Mouse (Mus musculus) myocyte (in vitro differentiated cells): Measurements from ENCODE around the gene Cbx8. TPM values are rescaled to one million over a fixed set of nuclear protein-coding genes. Genes with fewer than 3 reads are reported as not detected.

ENCODE experiments used
- H3K27me3 ChIP-seq: one replicate; pipeline ENCODE4 v1.6.1; 2011; ENCODE audit not compliant: control insufficient read depth, insufficient read depth, insufficient read length
- H3K36me3 ChIP-seq: one replicate; pipeline ENCODE4 v1.6.1; 2011; ENCODE audit not compliant: control insufficient read depth, insufficient read depth
- H3K4me2 ChIP-seq: one replicate; pipeline ENCODE4 v1.6.1; 2011; ENCODE audit warnings: low read depth, control low read depth
- H3K4me3 ChIP-seq: one replicate; pipeline ENCODE4 v1.5.1; 2011; ENCODE audit warnings: mild to moderate bottlenecking, control low read depth, moderate library complexity
- H3K79me2 ChIP-seq: one replicate; pipeline ENCODE4 v1.6.1; 2011; ENCODE audit not compliant: control insufficient read depth, insufficient read depth
- H3ac ChIP-seq: one replicate; pipeline ENCODE4 v1.6.1; 2011; ENCODE audit not compliant: control insufficient read depth, insufficient read length
- CEBPB ChIP-seq: IDR thresholded peaks from 2 replicates; pipeline ENCODE4 v1.6.1; 2011; ENCODE audit warnings: mild to moderate bottlenecking, moderate library complexity; ENCODE audit not compliant: poor library complexity, insufficient read depth, severe bottlenecking
- E2F4 ChIP-seq: IDR thresholded peaks from one replicate; pipeline ENCODE4 v1.6.1; 2011; ENCODE audit warnings: mild to moderate bottlenecking, control low read depth, moderate library complexity; ENCODE audit not compliant: insufficient read depth
- MYOD1 ChIP-seq, 3 experiments: IDR thresholded peaks; one replicate each; pipeline ENCODE4 v1.6.1; 2011; ENCODE audit warnings: control low read depth in 2 of 3, low read depth in 2 of 3, mild to moderate bottlenecking in 2 of 3, moderate library complexity in 1 of 3; ENCODE audit not compliant: insufficient read length in 2 of 3, control insufficient read depth in 1 of 3
- MYOG ChIP-seq, 3 experiments: IDR thresholded peaks; one replicate each; pipeline ENCODE4 v1.6.1; 2011; ENCODE audit warnings: control low read depth in 2 of 3, low read depth in 2 of 3, mild to moderate bottlenecking in 2 of 3; ENCODE audit not compliant: insufficient read length in 2 of 3, control insufficient read depth in 1 of 3, insufficient read depth in 1 of 3
- POLR2A ChIP-seq: IDR thresholded peaks from one replicate; pipeline ENCODE4 v1.6.1; 2011; ENCODE audit warnings: low read depth, mild to moderate bottlenecking, control low read depth, moderate library complexity; ENCODE audit not compliant: insufficient read length
- POLR2AphosphoS2 ChIP-seq: IDR thresholded peaks from one replicate; pipeline ENCODE4 v1.6.1; 2011; ENCODE audit warnings: low read depth, control low read depth; ENCODE audit not compliant: insufficient read length
- REST ChIP-seq: IDR thresholded peaks from one replicate; pipeline ENCODE4 v1.6.1; 2011; ENCODE audit warnings: mild to moderate bottlenecking, control low read depth, moderate library complexity; ENCODE audit not compliant: insufficient read depth, insufficient read length
- SRF ChIP-seq: IDR thresholded peaks from one replicate; pipeline ENCODE4 v1.6.1; 2011; ENCODE audit warnings: low read depth; ENCODE audit not compliant: control insufficient read depth, insufficient read length
- TCF12 ChIP-seq: IDR thresholded peaks from one replicate; pipeline ENCODE4 v1.6.1; 2011; ENCODE audit warnings: mild to moderate bottlenecking, control low read depth; ENCODE audit not compliant: poor library complexity, insufficient read depth, severe bottlenecking
- TCF3 ChIP-seq: IDR thresholded peaks from one replicate; pipeline ENCODE4 v1.6.1; 2011; ENCODE audit warnings: low read depth, control low read depth; ENCODE audit not compliant: insufficient read length
- USF1 ChIP-seq: IDR thresholded peaks from one replicate; pipeline ENCODE4 v1.6.1; 2011; ENCODE audit warnings: low read depth, mild to moderate bottlenecking, control low read depth, moderate library complexity
- polyA plus RNA-seq: library from polyadenylated mRNA; unstranded; fragments of >200 nt; fragmentation: generic; extraction: Trizol; gene quantifications from one replicate; pipeline ENCODE4 v1.2.1, GENCODE M21; 2012; ENCODE audit warnings: missing spikeins

The Cbx8 gene
- polyA plus RNA-seq, 1 experiment: 4.9 TPM

- TF ChIP-seq CEBPB (peak; percentile 95), TCF12 (no peak), POLR2A (no peak)
- peaks cover 7% of the 10 kb centered on the region for H3K27me3 ChIP-seq
- H3K79me2 ChIP-seq: peaks cover 22% of the 10 kb centered on the region
- H3K4me3 ChIP-seq: peak overlapping the region; percentile 80
- H3K4me2 ChIP-seq: peak overlapping the region; percentile 69
- H3K36me3 ChIP-seq: no peaks in the 10 kb centered on the region
- no peak overlapping the region for H3ac ChIP-seq
Observed at GRCm38 (mm10) chr11:119087301-119088082, 46.7 kb upstream of the Cbx8 start.

GRCm38 (mm10) chr11:119086144-119086971 lies 45.6 kb upstream of the Cbx8 start, which contains the start of gene Cbx4:
Gene Cbx4, minus strand, starts transcription at chr11:119086221.
- peak within 1 kb of the TSS; percentile 77 for H3ac ChIP-seq
- no peak for TF ChIP-seq E2F4
- TF ChIP-seq POLR2A: peak; percentile 84
- TF ChIP-seq POLR2AphosphoS2: peak; percentile 81
- TF ChIP-seq MYOD1 (IDR thresholded peaks at IDR 0.05; ENCODE audit: control insufficient read depth in 1 of 3, insufficient read length in 2 of 3, low read depth in 2 of 3): peak in 1 of 3 experiments; percentile 3
- H3K79me2 ChIP-seq: peaks cover 27% of the 10 kb centered on the region
- peaks cover 4% of the 10 kb centered on the region for H3K36me3 ChIP-seq
- peaks cover 7% of the 10 kb centered on the region for H3K27me3 ChIP-seq
- H3K4me2 ChIP-seq: peak within 1 kb of the TSS; percentile 89
- peak within 1 kb of the TSS; percentile 80 for H3K4me3 ChIP-seq

- peak overlapping the region; percentile 89 for H3K4me2 ChIP-seq
- H3K79me2 ChIP-seq: peaks cover 27% of the 10 kb centered on the region
- no peak for TF ChIP-seq CEBPB
- TF ChIP-seq TCF3: no peak
- TF ChIP-seq MYOD1 (IDR thresholded peaks at IDR 0.05; ENCODE audit: control insufficient read depth in 1 of 3, insufficient read length in 2 of 3, low read depth in 2 of 3): no peak
- TF ChIP-seq SRF: no peak
- TF ChIP-seq REST: no peak
- TF ChIP-seq MYOG (IDR thresholded peaks at IDR 0.05; ENCODE audit: control insufficient read depth in 1 of 3, insufficient read depth in 1 of 3, insufficient read length in 2 of 3, low read depth in 2 of 3): peak in 2 of 3 experiments; percentile 42 to 48
- no peak for TF ChIP-seq POLR2AphosphoS2
- TF ChIP-seq USF1: no peak
- H3K4me3 ChIP-seq: peak overlapping the region; percentile 80
- H3K36me3 ChIP-seq: peaks cover 5% of the 10 kb centered on the region
- H3K27me3 ChIP-seq: peaks cover 7% of the 10 kb centered on the region
- H3ac ChIP-seq: peak overlapping the region; percentile 77
Observed at GRCm38 (mm10) chr11:119085279-119086062, 44.7 kb upstream of the Cbx8 start.

GRCm38 (mm10) chr11:119084446-119085278 lies 43.9 kb upstream of the Cbx8 start:
- Histone ChIP-seq H3K4me2 (peak overlapping the region; percentile 89), H3K36me3 (peaks cover 12% of the 10 kb centered on the region), H3K79me2 (peaks cover 27% of the 10 kb centered on the region), H3K4me3 (peak overlapping the region; percentile 80), H3ac (peak overlapping the region; percentile 77), H3K27me3 (no peaks in the 10 kb centered on the region)
- peak; percentile 32 for TF ChIP-seq POLR2AphosphoS2
- TF ChIP-seq CEBPB: no peak
